Mouse (Mus musculus) adipocyte (in vitro differentiated cells): ENCODE results near the gene Cd200r3.
A peak's percentile ranks its signal among the peaks of the same experiment; 100 is the strongest.

Experiments
- DNase-seq: peaks from one replicate; pipeline ENCODE4 v3.0.0-alpha.2; 2016; ENCODE audit warnings: low spot score

Gene Cd200r3

GRCm38 (mm10) chr16:44988667-44989357 lies 45.3 kb downstream of the Cd200r3 start:
- no peak for DNase-seq

- DNase-seq = no peak
Measured at GRCm38 (mm10) chr16:44993319-44994019, 50.0 kb downstream of the Cd200r3 start.

- DNase-seq = no peak
Measured at GRCm38 (mm10) chr16:44994206-44994953, 50.9 kb downstream of the Cd200r3 start.

DNA sequence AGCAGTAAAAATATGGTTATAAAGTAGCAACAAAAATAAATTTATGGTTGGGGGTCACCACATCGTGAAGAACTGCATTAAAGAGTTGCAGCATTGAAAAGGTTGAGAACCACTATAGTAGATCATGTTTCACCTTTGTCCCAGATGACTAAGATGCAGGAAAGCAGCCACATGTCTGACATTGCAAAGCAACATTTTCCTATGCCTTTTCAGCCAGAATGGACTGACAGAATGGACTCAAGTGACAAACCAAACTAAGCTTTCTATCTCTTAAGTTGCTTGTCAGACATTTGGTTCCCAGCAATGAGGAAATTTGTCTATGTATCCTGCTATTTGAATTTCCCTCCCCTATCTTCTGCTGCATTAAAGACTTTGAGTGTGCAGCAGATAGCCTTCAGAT lies 51.6 kb downstream of the Cd200r3 start:
- peak; percentile 66 for DNase-seq

DNA sequence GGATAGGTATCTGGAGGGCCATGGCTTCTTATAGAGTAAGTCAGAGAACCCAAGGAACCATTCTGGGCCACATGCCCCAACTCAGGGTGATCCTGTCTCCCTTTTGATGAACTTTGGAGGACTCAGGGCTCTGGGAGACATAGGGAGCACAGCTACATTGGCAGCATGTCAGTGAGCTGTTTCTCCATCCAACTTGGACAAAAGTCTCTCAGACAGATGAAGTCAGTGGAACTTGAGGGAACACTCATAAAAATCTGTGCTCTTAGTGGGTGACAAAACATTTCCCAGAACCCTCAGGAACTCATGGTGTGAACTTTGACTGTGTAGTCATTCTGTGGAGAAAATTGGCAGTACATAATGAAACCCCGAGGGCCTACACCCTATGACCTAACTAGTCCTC lies 53.2 kb downstream of the Cd200r3 start:
- peak; percentile 95 for DNase-seq

DNA sequence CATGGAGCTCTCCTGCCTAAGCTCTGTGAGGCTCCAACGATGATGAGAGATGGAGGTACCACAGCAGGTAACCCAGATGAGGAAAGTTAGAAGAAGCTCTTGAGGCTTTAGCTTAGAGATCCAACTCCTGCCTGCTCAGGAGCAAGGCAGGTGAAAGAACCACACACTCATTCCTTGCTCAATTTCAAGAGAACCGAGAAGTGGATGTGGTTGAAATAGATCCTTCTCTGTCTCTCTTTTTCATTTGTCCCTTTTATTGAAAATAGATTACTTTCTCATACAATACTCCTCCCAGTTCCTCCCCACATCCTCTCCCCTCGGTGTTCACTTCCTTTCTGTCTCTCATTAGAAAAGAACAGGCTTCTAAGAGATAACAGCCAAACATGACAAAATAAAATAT lies 56.1 kb downstream of the Cd200r3 start:
- no peak for DNase-seq

DNA sequence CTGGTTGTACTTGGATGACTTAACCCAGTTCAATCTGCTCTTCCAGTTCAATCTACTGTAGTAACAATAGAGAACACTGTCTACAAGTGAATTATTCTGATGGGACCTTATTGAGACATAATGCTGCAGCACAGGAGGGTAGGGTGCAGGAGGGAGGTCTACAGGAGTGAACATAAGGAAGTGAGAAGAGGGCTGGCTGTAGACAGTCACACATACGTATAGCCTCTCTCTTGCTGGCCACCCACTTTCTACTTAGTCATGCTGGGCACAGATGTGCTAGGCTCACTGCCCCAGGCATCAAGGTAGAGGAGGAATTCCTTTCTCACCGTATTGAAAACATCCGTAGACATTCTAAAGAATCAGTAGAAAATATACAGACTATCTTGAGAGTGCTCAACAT lies 61.0 kb downstream of the Cd200r3 start:
- no peak for DNase-seq

GRCm38 (mm10) chr16:45005280-45005679 lies 61.8 kb downstream of the Cd200r3 start:
- DNase-seq = no peak

GRCm38 (mm10) chr16:45006971-45007370 lies 63.5 kb downstream of the Cd200r3 start:
- no peak for DNase-seq

- DNase-seq = no peak
Measured at GRCm38 (mm10) chr16:45007807-45008206, 64.3 kb downstream of the Cd200r3 start.

GRCm38 (mm10) chr16:45009634-45010033 lies 66.2 kb downstream of the Cd200r3 start:
- DNase-seq = peak; percentile 89

GRCm38 (mm10) chr16:45015591-45015990 lies 72.1 kb downstream of the Cd200r3 start:
- peak; percentile 97 for DNase-seq

GRCm38 (mm10) chr16:45016488-45016887 lies 73.0 kb downstream of the Cd200r3 start:
- DNase-seq = no peak

GRCm38 (mm10) chr16:45018868-45019267 lies 75.4 kb downstream of the Cd200r3 start:
- DNase-seq = no peak

DNA sequence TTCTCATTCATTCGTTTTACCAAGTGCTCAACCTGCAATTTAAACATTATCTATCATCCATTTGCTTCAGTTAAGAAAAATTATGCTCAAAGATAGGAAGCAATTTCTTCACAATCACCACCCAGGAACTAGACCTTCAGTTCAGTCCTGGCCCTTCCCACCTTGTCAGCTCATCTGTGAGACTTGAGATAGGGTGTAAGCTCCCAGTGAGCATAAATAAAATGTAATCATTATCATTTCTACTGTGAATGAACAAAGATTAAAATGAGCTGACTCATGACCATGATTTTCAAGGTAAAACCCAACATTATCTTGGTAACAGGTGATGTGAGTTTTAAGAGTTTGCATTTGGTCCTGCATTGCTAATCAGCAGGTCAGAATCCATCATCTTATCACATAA lies 76.6 kb downstream of the Cd200r3 start:
- DNase-seq = no peak

DNA sequence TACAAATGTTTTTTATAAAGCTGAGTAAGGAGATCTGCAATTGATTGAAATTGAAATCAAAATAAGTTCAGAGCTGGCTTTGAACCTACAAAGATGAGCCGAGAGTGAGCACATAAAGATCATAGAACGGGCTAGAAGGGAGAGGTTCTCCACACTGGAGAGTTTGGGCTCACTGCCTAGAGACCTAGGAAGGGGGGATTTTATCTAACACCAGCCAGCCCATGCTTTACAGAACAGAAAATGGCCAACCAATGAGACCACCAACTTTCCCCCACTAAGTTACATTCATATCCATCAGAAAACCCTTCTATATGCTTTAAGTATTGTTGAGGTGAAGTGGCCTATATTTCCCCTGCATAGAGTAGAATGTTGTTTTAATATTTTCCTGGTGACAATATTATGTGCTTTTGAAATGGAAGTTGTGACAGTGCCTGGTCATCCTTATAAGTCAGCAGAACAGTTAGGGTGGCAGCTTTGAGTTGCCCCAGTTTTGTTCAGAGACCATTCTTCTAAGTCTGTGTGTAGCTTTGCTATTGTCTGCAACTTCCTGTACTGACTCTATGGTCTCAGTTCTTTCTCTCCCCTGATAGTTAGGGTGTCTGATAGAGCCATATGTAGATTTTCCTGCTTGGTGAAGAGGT lies 77.3 kb downstream of the Cd200r3 start:
- DNase-seq = no peak

GRCm38 (mm10) chr16:45021443-45021842 lies 78.0 kb downstream of the Cd200r3 start:
- DNase-seq = no peak

DNA sequence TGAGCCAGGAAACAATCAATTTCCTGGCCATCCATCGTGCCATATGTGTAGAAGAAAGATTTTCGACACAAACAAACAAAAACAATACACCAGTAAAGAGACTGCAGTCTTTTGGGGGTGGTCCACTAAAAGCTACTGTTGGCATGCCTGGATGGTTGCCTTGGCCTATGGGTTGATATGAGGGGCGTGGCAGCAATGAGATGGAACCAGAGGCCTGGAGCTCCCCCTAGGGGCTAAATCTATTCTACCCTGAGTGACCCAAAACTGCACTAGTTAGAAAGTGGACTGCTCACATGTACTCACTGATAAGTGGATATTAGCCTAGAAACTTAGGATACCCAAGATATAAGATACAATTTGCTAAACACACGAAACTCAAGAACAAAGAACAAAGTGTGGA lies 80.4 kb downstream of the Cd200r3 start:
- peak; percentile 89 for DNase-seq

GRCm38 (mm10) chr16:45025321-45025720 lies 81.8 kb downstream of the Cd200r3 start:
- DNase-seq = no peak

GRCm38 (mm10) chr16:45029080-45029479 lies 85.6 kb downstream of the Cd200r3 start:
- DNase-seq = peak; percentile 20

DNA sequence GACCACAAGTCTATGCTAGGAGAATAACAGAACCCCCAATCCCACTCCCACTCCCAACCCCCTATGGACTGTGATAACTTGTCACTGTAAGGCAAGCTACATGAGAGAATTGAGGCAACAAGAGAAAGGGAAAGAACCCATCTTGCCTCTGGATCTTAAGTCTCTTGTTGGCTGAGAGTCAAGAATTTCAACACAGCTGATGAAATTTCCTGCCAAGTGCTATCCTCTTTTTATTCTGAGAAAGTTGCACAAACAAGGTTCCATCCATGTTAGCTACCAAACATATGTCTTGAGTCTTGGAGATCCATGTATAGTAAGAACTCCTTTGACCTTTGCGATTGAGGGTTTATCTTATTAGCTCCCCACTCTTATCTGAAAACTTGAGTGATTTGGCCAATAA lies 86.0 kb downstream of the Cd200r3 start:
- DNase-seq = peak; percentile 95

- DNase-seq = no peak
Measured at GRCm38 (mm10) chr16:45030127-45030526, 86.6 kb downstream of the Cd200r3 start.
